Mouse (Mus musculus): ENCODE data around the gene Kcnk7.

DNA sequence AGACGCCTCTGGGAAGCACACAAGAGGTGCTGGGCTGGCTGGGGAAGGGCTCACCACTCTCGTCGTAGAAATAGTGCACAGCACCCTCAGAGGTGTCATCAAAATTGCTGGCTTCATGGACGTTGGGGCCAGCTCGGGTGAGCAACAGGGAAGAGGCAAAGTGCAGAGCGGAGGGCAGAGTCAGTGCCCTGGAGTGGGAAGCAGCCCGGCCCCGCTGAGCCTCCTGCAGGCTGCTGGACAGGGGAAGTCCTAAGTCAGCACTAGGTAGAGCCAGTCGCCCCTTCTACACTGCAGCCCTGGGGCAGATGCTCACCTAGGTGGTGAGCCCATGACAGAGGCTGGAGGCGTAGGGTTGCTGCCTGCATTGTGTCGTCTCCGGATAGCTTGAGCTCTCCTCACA is 19.9 kb upstream of the Kcnk7 start:
- no peak for TF ChIP-seq GATA1 (IDR thresholded peaks at IDR 0.05; ENCODE audit: borderline replicate concordance, low read length)
- TF ChIP-seq FLI1 (IDR thresholded peaks at IDR 0.05; ENCODE audit: low read length) = no peak
